Mouse (Mus musculus): ENCODE data around the gene Cramp1l. TPM values are rescaled to one million over a fixed set of nuclear protein-coding genes. Genes with fewer than 3 reads are reported as not detected.

The Cramp1l gene
- polyA plus RNA-seq, 1 experiment: 22.0 TPM

- H3K4me3 ChIP-seq (ENCODE audit: insufficient read depth, low read length): peak within 1 kb of the TSS; percentile 96
- peak within 1 kb of the TSS; percentile 72 for H3K27ac ChIP-seq (ENCODE audit: insufficient read depth, low read length)
- TF ChIP-seq CTCF (IDR thresholded peaks at IDR 0.05; ENCODE audit: extremely low read depth, insufficient read depth, low read length): no peak
- peak; percentile 96 for TF ChIP-seq POLR2A (IDR thresholded peaks at IDR 0.05; ENCODE audit: extremely low read depth, insufficient read depth, low read length)
- H3K4me1 ChIP-seq (ENCODE audit: control insufficient read depth, insufficient read depth, low read length): peaks cover 11% of the 10 kb centered on the region
Measured at GRCm38 (mm10) chr17:24936259-24937237, 79.0 kb downstream of the Cramp1l start, which contains the start of gene Mapk8ip3. Gene Mapk8ip3 (minus strand): TSS chr17:24936977.

- peaks cover 11% of the 10 kb centered on the region for H3K4me1 ChIP-seq (ENCODE audit: control insufficient read depth, insufficient read depth, low read length)
- H3K4me3 ChIP-seq (ENCODE audit: insufficient read depth, low read length): peak overlapping the region; percentile 96
- no peak overlapping the region for H3K27ac ChIP-seq (ENCODE audit: insufficient read depth, low read length)
- no peak for TF ChIP-seq CTCF (IDR thresholded peaks at IDR 0.05; ENCODE audit: extremely low read depth, insufficient read depth, low read length)
- TF ChIP-seq POLR2A (IDR thresholded peaks at IDR 0.05; ENCODE audit: extremely low read depth, insufficient read depth, low read length): no peak
Measured at GRCm38 (mm10) chr17:24935666-24936065, 79.9 kb downstream of the Cramp1l start.

GRCm38 (mm10) chr17:24934926-24935325 is 80.7 kb downstream of the Cramp1l start:
- Histone ChIP-seq H3K4me3 (ENCODE audit: insufficient read depth, low read length) (peak overlapping the region; percentile 96), H3K27ac (ENCODE audit: insufficient read depth, low read length) (no peak overlapping the region), H3K4me1 (ENCODE audit: control insufficient read depth, insufficient read depth, low read length) (peaks cover 11% of the 10 kb centered on the region)
- TF ChIP-seq CTCF (IDR thresholded peaks at IDR 0.05; ENCODE audit: extremely low read depth, insufficient read depth, low read length) (no peak), POLR2A (IDR thresholded peaks at IDR 0.05; ENCODE audit: extremely low read depth, insufficient read depth, low read length) (no peak)

- TF ChIP-seq POLR2A (IDR thresholded peaks at IDR 0.05; ENCODE audit: extremely low read depth, insufficient read depth, low read length): no peak
- no peak for TF ChIP-seq CTCF (IDR thresholded peaks at IDR 0.05; ENCODE audit: extremely low read depth, insufficient read depth, low read length)
- no peak overlapping the region for H3K27ac ChIP-seq (ENCODE audit: insufficient read depth, low read length)
- peaks cover 11% of the 10 kb centered on the region for H3K4me1 ChIP-seq (ENCODE audit: control insufficient read depth, insufficient read depth, low read length)
- no peak overlapping the region for H3K4me3 ChIP-seq (ENCODE audit: insufficient read depth, low read length)
Measured at GRCm38 (mm10) chr17:24933163-24933562, 82.4 kb downstream of the Cramp1l start.

GRCm38 (mm10) chr17:24932431-24932830 is 83.2 kb downstream of the Cramp1l start:
- Histone ChIP-seq H3K4me3 (ENCODE audit: insufficient read depth, low read length) (no peak overlapping the region), H3K27ac (ENCODE audit: insufficient read depth, low read length) (no peak overlapping the region), H3K4me1 (ENCODE audit: control insufficient read depth, insufficient read depth, low read length) (peaks cover 11% of the 10 kb centered on the region)
- TF ChIP-seq CTCF (IDR thresholded peaks at IDR 0.05; ENCODE audit: extremely low read depth, insufficient read depth, low read length) (no peak), POLR2A (IDR thresholded peaks at IDR 0.05; ENCODE audit: extremely low read depth, insufficient read depth, low read length) (no peak)

- Histone ChIP-seq H3K4me1 (ENCODE audit: control insufficient read depth, insufficient read depth, low read length) (peaks cover 8% of the 10 kb centered on the region), H3K27ac (ENCODE audit: insufficient read depth, low read length) (no peak overlapping the region), H3K4me3 (ENCODE audit: insufficient read depth, low read length) (no peak overlapping the region)
- no peak for TF ChIP-seq POLR2A (IDR thresholded peaks at IDR 0.05; ENCODE audit: extremely low read depth, insufficient read depth, low read length)
- no peak for TF ChIP-seq CTCF (IDR thresholded peaks at IDR 0.05; ENCODE audit: extremely low read depth, insufficient read depth, low read length)
Measured at GRCm38 (mm10) chr17:24929506-24929905, 86.1 kb downstream of the Cramp1l start.

- peaks cover 2% of the 10 kb centered on the region for H3K4me1 ChIP-seq (ENCODE audit: control insufficient read depth, insufficient read depth, low read length)
- TF ChIP-seq POLR2A (IDR thresholded peaks at IDR 0.05; ENCODE audit: extremely low read depth, insufficient read depth, low read length) (no peak), CTCF (IDR thresholded peaks at IDR 0.05; ENCODE audit: extremely low read depth, insufficient read depth, low read length) (no peak)
- H3K4me3 ChIP-seq (ENCODE audit: insufficient read depth, low read length): no peak overlapping the region
- H3K27ac ChIP-seq (ENCODE audit: insufficient read depth, low read length): no peak overlapping the region
Measured at GRCm38 (mm10) chr17:24923246-24923645, 92.3 kb downstream of the Cramp1l start.

- no peak for TF ChIP-seq CTCF (IDR thresholded peaks at IDR 0.05; ENCODE audit: extremely low read depth, insufficient read depth, low read length)
- no peak for TF ChIP-seq POLR2A (IDR thresholded peaks at IDR 0.05; ENCODE audit: extremely low read depth, insufficient read depth, low read length)
- H3K4me1 ChIP-seq (ENCODE audit: control insufficient read depth, insufficient read depth, low read length): no peaks in the 10 kb centered on the region
- no peak overlapping the region for H3K27ac ChIP-seq (ENCODE audit: insufficient read depth, low read length)
- no peak overlapping the region for H3K4me3 ChIP-seq (ENCODE audit: insufficient read depth, low read length)
Measured at GRCm38 (mm10) chr17:24913984-24914383, 101.6 kb downstream of the Cramp1l start.

Other genes starting within 250 kb of the Cramp1l start
- not detected in 2 replicates for gene Meiob, start 211.5 kb downstream of the Cramp1l start, polyA plus RNA-seq (2012; rRNA removed)
- 138 and 151 TPM in 2 replicates for gene Hagh, start 175.6 kb downstream of the Cramp1l start, polyA plus RNA-seq (2012; rRNA removed)
- 21.8 and 25.1 TPM in 2 replicates for gene Fahd1, start 165.4 kb downstream of the Cramp1l start, polyA plus RNA-seq (2012; rRNA removed)
- gene Igfals, start 149.8 kb downstream of the Cramp1l start, polyA plus RNA-seq (2012; rRNA removed): not detected in 2 replicates
- gene Nubp2, start 129.4 kb downstream of the Cramp1l start, polyA plus RNA-seq (2012; rRNA removed): 24.6 and 27.3 TPM in 2 replicates
- gene Spsb3, start 129.1 kb downstream of the Cramp1l start, polyA plus RNA-seq (2012; rRNA removed): 91.9 and 92.7 TPM in 2 replicates
- gene Eme2, start 120.7 kb downstream of the Cramp1l start, polyA plus RNA-seq (2012; rRNA removed): 62.4 and 65.0 TPM in 2 replicates
- gene Mrps34, start 120.7 kb downstream of the Cramp1l start, polyA plus RNA-seq (2012; rRNA removed): 115 and 117 TPM in 2 replicates
- gene Nme3, start 119.3 kb downstream of the Cramp1l start, polyA plus RNA-seq (2012; rRNA removed): 94.5 and 94.7 TPM in 2 replicates
- gene Mapk8ip3, start 78.8 kb downstream of the Cramp1l start, polyA plus RNA-seq (2012; rRNA removed): 328 and 355 TPM in 2 replicates
- gene Jpt2, start 55.1 kb downstream of the Cramp1l start, polyA plus RNA-seq (2012; rRNA removed): 4.5 and 6.2 TPM in 2 replicates
- gene Ift140, start 297 bp upstream of the Cramp1l start, polyA plus RNA-seq (2012; rRNA removed): 22.2 and 22.7 TPM in 2 replicates
- gene Tmem204, start 67.8 kb upstream of the Cramp1l start, polyA plus RNA-seq (2012; rRNA removed): 17.8 and 19.4 TPM in 2 replicates
- 18.5 and 24.8 TPM in 2 replicates for gene Telo2, start 100.2 kb upstream of the Cramp1l start, polyA plus RNA-seq (2012; rRNA removed)
- 0.19 and 0.34 TPM in 2 replicates for gene Ptx4, start 105.0 kb upstream of the Cramp1l start, polyA plus RNA-seq (2012; rRNA removed)
- 45.6 and 47.0 TPM in 2 replicates for gene Clcn7, start 117.6 kb upstream of the Cramp1l start, polyA plus RNA-seq (2012; rRNA removed)
- not detected in 2 replicates for gene Ccdc154, start 146.7 kb upstream of the Cramp1l start, polyA plus RNA-seq (2012; rRNA removed)
- gene Gm38655, start 159.7 kb upstream of the Cramp1l start, polyA plus RNA-seq (2012; rRNA removed): not detected in 2 replicates
- 22.9 and 23.9 TPM in 2 replicates for gene BC003965, start 168.8 kb upstream of the Cramp1l start, polyA plus RNA-seq (2012; rRNA removed)
- 37.6 and 42.9 TPM in 2 replicates for gene Unkl, start 172.6 kb upstream of the Cramp1l start, polyA plus RNA-seq (2012; rRNA removed)
- 121 and 126 TPM in 2 replicates for gene Gnptg, start 224.3 kb upstream of the Cramp1l start, polyA plus RNA-seq (2012; rRNA removed)
- 35.3 and 35.6 TPM in 2 replicates for gene Tsr3, start 224.4 kb upstream of the Cramp1l start, polyA plus RNA-seq (2012; rRNA removed)
- gene Baiap3, start 240.6 kb upstream of the Cramp1l start, polyA plus RNA-seq (2012; rRNA removed): 4.3 and 5.4 TPM in 2 replicates